Mouse (Mus musculus): ENCODE results near the gene 1110032A03Rik. TPM values are rescaled to one million over a fixed set of nuclear protein-coding genes. Genes with fewer than 3 reads are reported as not detected.

Gene 1110032A03Rik
- total and polyA plus RNA-seq, 3 experiments: 1.2 to 59.2 (median 23.1) TPM

GRCm38 (mm10) chr9:50752054-50752602 is 23.2 kb downstream of the 1110032A03Rik start, which contains the start of gene Hspb2:
Gene Hspb2, minus strand, starts transcription at chr9:50752354.
- H3K4me3 ChIP-seq (ENCODE audit: low read depth, low read length): no peak within 1 kb of the TSS
- no peaks in the 10 kb centered on the region for H3K36me3 ChIP-seq (replicated peaks)
- no peak for DNase-seq (ENCODE audit: low spot score)
- H3K9me3 ChIP-seq (replicated peaks): no peaks in the 10 kb centered on the region
- peaks cover 43% of the 10 kb centered on the region for H3K27me3 ChIP-seq (ENCODE audit: insufficient read depth, low read length)
- TF ChIP-seq GATA2 (IDR thresholded peaks at IDR 0.05; ENCODE audit: borderline replicate concordance, low read depth, low read length) (no peak), POLR2AphosphoS5 (IDR thresholded peaks at IDR 0.05; ENCODE audit: insufficient replicate concordance, low read depth, low read length) (no peak), CTCF (IDR thresholded peaks at IDR 0.05; ENCODE audit: low read depth, low read length) (no peak), GATA1 (IDR thresholded peaks at IDR 0.05; ENCODE audit: borderline replicate concordance, low read length) (no peak), TAL1 (conservative IDR thresholded peaks at IDR 0.05; ENCODE audit: low read depth, low read length) (no peak)
- no peaks in the 10 kb centered on the region for H3K4me1 ChIP-seq (ENCODE audit: insufficient read depth, low read depth, low read length)
- ATAC-seq (ENCODE audit: extremely low read depth, insufficient number of reproducible peaks, low FRiP score, poor library complexity, severe bottlenecking): no peak

GRCm38 (mm10) chr9:50751323-50751722 is 24.0 kb downstream of the 1110032A03Rik start, which contains the start of gene Cryab:
Gene Cryab, plus strand, starts transcription at chr9:50751325.
- no peak for DNase-seq (ENCODE audit: low spot score)
- TF ChIP-seq CTCF (IDR thresholded peaks at IDR 0.05; ENCODE audit: low read depth, low read length) (no peak), GATA1 (IDR thresholded peaks at IDR 0.05; ENCODE audit: borderline replicate concordance, low read length) (no peak), TAL1 (conservative IDR thresholded peaks at IDR 0.05; ENCODE audit: low read depth, low read length) (no peak), GATA2 (IDR thresholded peaks at IDR 0.05; ENCODE audit: borderline replicate concordance, low read depth, low read length) (no peak), POLR2AphosphoS5 (IDR thresholded peaks at IDR 0.05; ENCODE audit: insufficient replicate concordance, low read depth, low read length) (no peak)
- H3K4me3 ChIP-seq (ENCODE audit: low read depth, low read length): no peak within 1 kb of the TSS
- no peaks in the 10 kb centered on the region for H3K9me3 ChIP-seq (replicated peaks)
- H3K27me3 ChIP-seq (ENCODE audit: insufficient read depth, low read length): peaks cover 51% of the 10 kb centered on the region
- no peaks in the 10 kb centered on the region for H3K36me3 ChIP-seq (replicated peaks)
- no peak for ATAC-seq (ENCODE audit: extremely low read depth, insufficient number of reproducible peaks, low FRiP score, poor library complexity, severe bottlenecking)
- H3K4me1 ChIP-seq (ENCODE audit: insufficient read depth, low read depth, low read length): no peaks in the 10 kb centered on the region

GRCm38 (mm10) chr9:50750706-50751105 is 24.6 kb downstream of the 1110032A03Rik start:
- Histone ChIP-seq H3K9me3 (replicated peaks) (no peaks in the 10 kb centered on the region), H3K4me3 (ENCODE audit: low read depth, low read length) (no peak overlapping the region), H3K36me3 (replicated peaks) (no peaks in the 10 kb centered on the region), H3K27me3 (ENCODE audit: insufficient read depth, low read length) (peaks cover 55% of the 10 kb centered on the region), H3K4me1 (ENCODE audit: insufficient read depth, low read depth, low read length) (0 out of 2 replicates have a peak, but pooled peaks cover 2% of the 10 kb centered on the region)
- TF ChIP-seq CTCF (IDR thresholded peaks at IDR 0.05; ENCODE audit: low read depth, low read length): no peak
- no peak for TF ChIP-seq GATA1 (IDR thresholded peaks at IDR 0.05; ENCODE audit: borderline replicate concordance, low read length)
- TF ChIP-seq TAL1 (conservative IDR thresholded peaks at IDR 0.05; ENCODE audit: low read depth, low read length): no peak
- no peak for TF ChIP-seq GATA2 (IDR thresholded peaks at IDR 0.05; ENCODE audit: borderline replicate concordance, low read depth, low read length)
- TF ChIP-seq POLR2AphosphoS5 (IDR thresholded peaks at IDR 0.05; ENCODE audit: insufficient replicate concordance, low read depth, low read length): no peak
- DNase-seq (ENCODE audit: low spot score): no peak
- no peak for ATAC-seq (ENCODE audit: extremely low read depth, insufficient number of reproducible peaks, low FRiP score, poor library complexity, severe bottlenecking)

GRCm38 (mm10) chr9:50746214-50746677 is 29.1 kb downstream of the 1110032A03Rik start, which contains the start of gene 2310030G06Rik:
Gene 2310030G06Rik, minus strand, starts transcription at chr9:50746536.
- H3K4me1 ChIP-seq (ENCODE audit: insufficient read depth, low read depth, low read length): 0 out of 2 replicates have a peak, but pooled peaks cover 2% of the 10 kb centered on the region
- H3K4me3 ChIP-seq (ENCODE audit: low read depth, low read length): no peak within 1 kb of the TSS
- TF ChIP-seq CTCF (IDR thresholded peaks at IDR 0.05; ENCODE audit: low read depth, low read length) (no peak), TAL1 (conservative IDR thresholded peaks at IDR 0.05; ENCODE audit: low read depth, low read length) (no peak), GATA1 (IDR thresholded peaks at IDR 0.05; ENCODE audit: borderline replicate concordance, low read length) (no peak), POLR2AphosphoS5 (IDR thresholded peaks at IDR 0.05; ENCODE audit: insufficient replicate concordance, low read depth, low read length) (no peak), GATA2 (IDR thresholded peaks at IDR 0.05; ENCODE audit: borderline replicate concordance, low read depth, low read length) (no peak)
- no peaks in the 10 kb centered on the region for H3K36me3 ChIP-seq (replicated peaks)
- no peak for ATAC-seq (ENCODE audit: extremely low read depth, insufficient number of reproducible peaks, low FRiP score, poor library complexity, severe bottlenecking)
- peaks cover 51% of the 10 kb centered on the region for H3K27me3 ChIP-seq (ENCODE audit: insufficient read depth, low read length)
- no peak for DNase-seq (ENCODE audit: low spot score)
- H3K9me3 ChIP-seq (replicated peaks): no peaks in the 10 kb centered on the region

- TF ChIP-seq GATA2 (IDR thresholded peaks at IDR 0.05; ENCODE audit: borderline replicate concordance, low read depth, low read length) (no peak), POLR2AphosphoS5 (IDR thresholded peaks at IDR 0.05; ENCODE audit: insufficient replicate concordance, low read depth, low read length) (no peak)
- H3K27me3 ChIP-seq (ENCODE audit: insufficient read depth, low read length): peaks cover 52% of the 10 kb centered on the region
- ATAC-seq (ENCODE audit: extremely low read depth, insufficient number of reproducible peaks, low FRiP score, poor library complexity, severe bottlenecking) (no peak), DNase-seq (ENCODE audit: low spot score) (no peak)
- no peaks in the 10 kb centered on the region for H3K9me3 ChIP-seq (replicated peaks)
- no peak overlapping the region for H3K4me3 ChIP-seq (ENCODE audit: low read depth, low read length)
- H3K36me3 ChIP-seq (replicated peaks): no peaks in the 10 kb centered on the region
- H3K4me1 ChIP-seq (ENCODE audit: insufficient read depth, low read depth, low read length): 0 out of 2 replicates have a peak, but pooled peaks cover 2% of the 10 kb centered on the region
These were observed 29.5 kb downstream of the 1110032A03Rik start for GRCm38 (mm10) chr9:50745806-50746205.

- Histone ChIP-seq H3K4me1 (ENCODE audit: insufficient read depth, low read depth, low read length) (peaks cover 7% of the 10 kb centered on the region), H3K27me3 (ENCODE audit: insufficient read depth, low read length) (peaks cover 60% of the 10 kb centered on the region), H3K36me3 (replicated peaks) (no peaks in the 10 kb centered on the region), H3K9me3 (replicated peaks) (no peaks in the 10 kb centered on the region), H3K4me3 (ENCODE audit: low read depth, low read length) (no peak overlapping the region)
- DNase-seq (ENCODE audit: low spot score): no peak
- ATAC-seq (ENCODE audit: extremely low read depth, insufficient number of reproducible peaks, low FRiP score, poor library complexity, severe bottlenecking): no peak
- TF ChIP-seq CTCF (IDR thresholded peaks at IDR 0.05; ENCODE audit: low read depth, low read length) (no peak), GATA1 (IDR thresholded peaks at IDR 0.05; ENCODE audit: borderline replicate concordance, low read length) (no peak), POLR2AphosphoS5 (IDR thresholded peaks at IDR 0.05; ENCODE audit: insufficient replicate concordance, low read depth, low read length) (no peak), TAL1 (conservative IDR thresholded peaks at IDR 0.05; ENCODE audit: low read depth, low read length) (no peak), GATA2 (IDR thresholded peaks at IDR 0.05; ENCODE audit: borderline replicate concordance, low read depth, low read length) (no peak)
These were observed 32.6 kb downstream of the 1110032A03Rik start for GRCm38 (mm10) chr9:50742744-50743143.
